Mouse (Mus musculus) E14TG2a.4 (cell line): ENCODE results near the gene Ncapd2.

Source experiments
- CTCF ChIP-seq: conservative IDR thresholded peaks from 2 replicates; pipeline ENCODE4 v1.5.1; 2014; ENCODE audit warnings: low read length
- NANOG ChIP-seq: IDR thresholded peaks from 2 replicates; pipeline ENCODE4 v1.6.1; 2014; ENCODE audit warnings: borderline replicate concordance, low read length, mixed read lengths
- POU5F1 ChIP-seq: IDR thresholded peaks from 2 replicates; pipeline ENCODE4 v1.6.1; 2014; ENCODE audit warnings: low read length, borderline replicate concordance

- no peak for TF ChIP-seq CTCF
- no peak for TF ChIP-seq POU5F1
- TF ChIP-seq NANOG = no peak
Observed at GRCm38 (mm10) chr6:125230571-125230970, 39.1 kb upstream of the Ncapd2 start.
